Mouse (Mus musculus) heart, embryonic 16.5 days (tissue): ENCODE results near the gene Elob. TPM values are rescaled to one million over a fixed set of nuclear protein-coding genes. Genes with fewer than 3 reads are reported as not detected.

Experiments used
- ATAC-seq: fragments of 200-750 bp; cut with Nextera tagmentation; replicated peaks from 2 replicates; pipeline ENCODE4 v1.8.0; 2017; ENCODE audit warnings: moderate number of reproducible peaks; ENCODE audit not compliant: insufficient read depth, low FRiP score; ENCODE audit errors: extremely low read depth
- H3K27ac ChIP-seq: fragments of 300-500 bp; sonication (generic); 2 replicates; pipeline ENCODE4 v1.5.1; 2014; ENCODE audit warnings: mild to moderate bottlenecking, low read length, control low read depth, moderate library complexity
- H3K27me3 ChIP-seq: fragments of 300-500 bp; sonication (generic); 2 replicates; pipeline ENCODE4 v1.6.1; 2014; ENCODE audit warnings: low read length, mixed read lengths; ENCODE audit not compliant: control insufficient read depth, insufficient read depth
- H3K36me3 ChIP-seq: fragments of 300-500 bp; sonication (generic); 2 replicates; pipeline ENCODE4 v1.6.1; 2014; ENCODE audit not compliant: control insufficient read depth, insufficient read depth
- H3K4me1 ChIP-seq: fragments of 300-500 bp; sonication (generic); 2 replicates; pipeline ENCODE4 v1.6.1; 2014; ENCODE audit warnings: low read length, mixed read lengths; ENCODE audit not compliant: control insufficient read depth, insufficient read depth
- H3K4me2 ChIP-seq: fragments of 300-500 bp; sonication (generic); 2 replicates; pipeline ENCODE4 v1.6.1; 2014; ENCODE audit warnings: low read depth, mild to moderate bottlenecking, control low read depth, low read length
- H3K4me3 ChIP-seq: fragments of 300-500 bp; sonication (generic); 2 replicates; pipeline ENCODE4 v1.5.1; 2014; ENCODE audit warnings: mild to moderate bottlenecking, control low read depth, low read length
- H3K9ac ChIP-seq: fragments of 300-500 bp; sonication (generic); 2 replicates; pipeline ENCODE4 v1.6.1; 2014; ENCODE audit warnings: low read length, control low read depth
- H3K9me3 ChIP-seq: fragments of 300-500 bp; sonication (generic); replicated peaks from 2 replicates; pipeline ENCODE4 v1.6.1; 2016; ENCODE audit warnings: low read length; ENCODE audit not compliant: control insufficient read depth
- WGBS: fragments of 180-500 bp; shearing (Covaris S2); extraction: QIAGEN DNeasy Blood & Tissue Kit; methylation state at CpG from one replicate; pipeline ENCODE4 v1.1.7; 2014; 5-methylcytosine and 5-hydroxymethylcytosine counted together
- polyA plus RNA-seq: library from polyadenylated mRNA; unstranded; fragments of >200 nt; fragmentation: Nextera tagmentation; extraction: Ambion mirVana; gene quantifications from 2 replicates; pipeline ENCODE4 v1.2.1, GENCODE M21; 2015

Gene Elob
- polyA plus RNA-seq, 1 experiment from 2014 or later, result 812 TPM

GRCm38 (mm10) chr17:23791079-23791357 lies 37.9 kb downstream of the Elob start:
- no peak; the same call in 1 of the 2 replicates for ATAC-seq
- H3K9ac ChIP-seq, result peak overlapping the region; percentile 92
- H3K9me3 ChIP-seq, result no peaks in the 10 kb centered on the region
- peak overlapping the region; percentile 90 for H3K4me2 ChIP-seq
- H3K27ac ChIP-seq, result peak overlapping the region; percentile 89
- WGBS, result 45% methylated on average over 2 of the region's 2 CpGs
- H3K4me3 ChIP-seq, result peak overlapping the region; percentile 65
- no peaks in the 10 kb centered on the region for H3K27me3 ChIP-seq
- H3K36me3 ChIP-seq, result no peaks in the 10 kb centered on the region
- H3K4me1 ChIP-seq, result peaks cover 15% of the 10 kb centered on the region

GRCm38 (mm10) chr17:23790269-23791078 lies 38.5 kb downstream of the Elob start, which contains the start of gene Srrm2:
TSS of gene Srrm2 (plus strand) at chr17:23790532.
- peak within 1 kb of the TSS; percentile 92 for H3K9ac ChIP-seq
- 3% methylated on average over 29 of the region's 29 CpGs for WGBS
- H3K27ac ChIP-seq, result peak within 1 kb of the TSS; percentile 89
- no peaks in the 10 kb centered on the region for H3K27me3 ChIP-seq
- no peaks in the 10 kb centered on the region for H3K9me3 ChIP-seq
- peak within 1 kb of the TSS; percentile 90 for H3K4me2 ChIP-seq
- ATAC-seq, result peak; percentile 68; the same call in 1 of the 2 replicates
- peak within 1 kb of the TSS; percentile 65 for H3K4me3 ChIP-seq
- no peaks in the 10 kb centered on the region for H3K36me3 ChIP-seq
- H3K4me1 ChIP-seq, result peaks cover 15% of the 10 kb centered on the region

GRCm38 (mm10) chr17:23789749-23790268 lies 39.1 kb downstream of the Elob start:
- H3K4me1 ChIP-seq, result peaks cover 15% of the 10 kb centered on the region
- H3K27me3 ChIP-seq, result no peaks in the 10 kb centered on the region
- no peaks in the 10 kb centered on the region for H3K36me3 ChIP-seq
- peak overlapping the region; percentile 92 for H3K9ac ChIP-seq
- no peaks in the 10 kb centered on the region for H3K9me3 ChIP-seq
- H3K4me3 ChIP-seq, result peak overlapping the region; percentile 65
- peak overlapping the region; percentile 89 for H3K27ac ChIP-seq
- no peak for ATAC-seq
- 20% methylated on average over 8 of the region's 8 CpGs for WGBS
- peak overlapping the region; percentile 90 for H3K4me2 ChIP-seq

GRCm38 (mm10) chr17:23788973-23789372 lies 40.0 kb downstream of the Elob start:
- H3K4me3 ChIP-seq, result no peak overlapping the region
- no peak overlapping the region for H3K9ac ChIP-seq
- H3K27me3 ChIP-seq, result no peaks in the 10 kb centered on the region
- no peak for ATAC-seq
- H3K9me3 ChIP-seq, result no peaks in the 10 kb centered on the region
- no peak overlapping the region for H3K4me2 ChIP-seq
- no peak overlapping the region for H3K27ac ChIP-seq
- 84% methylated on average over 4 of the region's 4 CpGs for WGBS
- peaks cover 15% of the 10 kb centered on the region for H3K4me1 ChIP-seq
- no peaks in the 10 kb centered on the region for H3K36me3 ChIP-seq

- Histone ChIP-seq H3K36me3 (no peaks in the 10 kb centered on the region), H3K4me1 (peaks cover 15% of the 10 kb centered on the region), H3K9me3 (no peaks in the 10 kb centered on the region), H3K9ac (peak overlapping the region; percentile 73; the same call in 1 of the 2 replicates), H3K27me3 (no peaks in the 10 kb centered on the region), H3K4me3 (peak overlapping the region; percentile 58), H3K27ac (no peak overlapping the region), H3K4me2 (peak overlapping the region; percentile 92)
- ATAC-seq, result no peak
- WGBS, result 25% methylated on average over 13 of the region's 13 CpGs
Measured at GRCm38 (mm10) chr17:23786510-23786931, 42.4 kb downstream of the Elob start.

- Histone ChIP-seq H3K4me2 (peak within 1 kb of the TSS; percentile 92), H3K27ac (no peak within 1 kb of the TSS), H3K9me3 (no peaks in the 10 kb centered on the region), H3K27me3 (no peaks in the 10 kb centered on the region), H3K4me1 (peaks cover 11% of the 10 kb centered on the region), H3K9ac (peak within 1 kb of the TSS; percentile 73), H3K4me3 (peak within 1 kb of the TSS; percentile 58), H3K36me3 (no peaks in the 10 kb centered on the region)
- peak; percentile 66 for ATAC-seq
- 3% methylated on average over 43 of the region's 43 CpGs for WGBS
Measured at GRCm38 (mm10) chr17:23785561-23786471, 43.1 kb downstream of the Elob start, which contains the start of gene Flywch2. TSS of gene Flywch2 (minus strand) at chr17:23786081.

- Histone ChIP-seq H3K27ac (no peak overlapping the region), H3K36me3 (no peaks in the 10 kb centered on the region), H3K4me2 (no peak overlapping the region), H3K9me3 (no peaks in the 10 kb centered on the region), H3K9ac (no peak overlapping the region), H3K4me1 (no peaks in the 10 kb centered on the region), H3K4me3 (no peak overlapping the region), H3K27me3 (no peaks in the 10 kb centered on the region)
- no peak for ATAC-seq
Measured at GRCm38 (mm10) chr17:23783352-23783751, 45.6 kb downstream of the Elob start.

- no peak for ATAC-seq
- H3K9ac ChIP-seq, result no peak overlapping the region
Measured at GRCm38 (mm10) chr17:23778447-23778846, 50.5 kb downstream of the Elob start.

More at GRCm38 (mm10) chr17:23778447-23778846, 50.5 kb downstream of the Elob start:
- Histone ChIP-seq H3K4me1 (no peaks in the 10 kb centered on the region), H3K27ac (no peak overlapping the region), H3K4me2 (no peak overlapping the region), H3K27me3 (no peaks in the 10 kb centered on the region), H3K4me3 (no peak overlapping the region), H3K36me3 (no peaks in the 10 kb centered on the region), H3K9me3 (no peaks in the 10 kb centered on the region)
- 54% methylated on average over 2 of the region's 2 CpGs for WGBS
